Mouse (Mus musculus) neural tube, embryonic 15.5 days (tissue): Measurements from ENCODE around the gene Cort. TPM values are rescaled to one million over a fixed set of nuclear protein-coding genes. Genes with fewer than 3 reads are reported as not detected.
A peak's percentile ranks its signal among the peaks of the same experiment; 100 is the strongest.

Source experiments
- ATAC-seq: fragments of 200-750 bp; cut with Nextera tagmentation; 2 replicates; pipeline ENCODE4 v1.8.0; 2017; ENCODE audit warnings: mild to moderate bottlenecking, moderate TSS enrichment, moderate library complexity; ENCODE audit not compliant: low FRiP score
- H3K27ac ChIP-seq: fragments of 300-500 bp; sonication (generic); replicated peaks from 2 replicates; pipeline ENCODE4 v1.5.1; 2015; ENCODE audit warnings: mild to moderate bottlenecking, inconsistent platforms
- H3K27me3 ChIP-seq: fragments of 300-500 bp; sonication (generic); replicated peaks from 2 replicates; pipeline ENCODE4 v1.6.1; 2015; ENCODE audit warnings: inconsistent platforms
- H3K36me3 ChIP-seq: fragments of 300-500 bp; sonication (generic); 2 replicates; pipeline ENCODE4 v1.6.1; 2015; ENCODE audit warnings: inconsistent platforms
- H3K4me1 ChIP-seq: fragments of 300-500 bp; sonication (generic); 2 replicates; pipeline ENCODE4 v1.6.1; 2015; ENCODE audit warnings: inconsistent platforms
- H3K4me2 ChIP-seq: fragments of 300-500 bp; sonication (generic); 2 replicates; pipeline ENCODE4 v1.6.1; 2015; ENCODE audit warnings: inconsistent platforms, mild to moderate bottlenecking, moderate library complexity
- H3K4me3 ChIP-seq: fragments of 300-500 bp; sonication (generic); replicated peaks from 2 replicates; pipeline ENCODE4 v1.5.1; 2015; ENCODE audit warnings: mild to moderate bottlenecking, inconsistent platforms
- H3K9ac ChIP-seq: fragments of 300-500 bp; sonication (generic); replicated peaks from 2 replicates; pipeline ENCODE4 v1.6.1; 2015; ENCODE audit warnings: mild to moderate bottlenecking, inconsistent platforms
- H3K9me3 ChIP-seq: fragments of 300-500 bp; sonication (generic); replicated peaks from 2 replicates; pipeline ENCODE4 v1.6.1; 2016; ENCODE audit warnings: inconsistent platforms
- WGBS: fragments of 180-500 bp; shearing (Covaris S2); methylation state at CpG from one replicate; pipeline ENCODE4 v1.1.7; 2015; ENCODE audit warnings: mixed read lengths; 5-methylcytosine and 5-hydroxymethylcytosine counted together
- polyA plus RNA-seq: library from polyadenylated mRNA; unstranded; fragments of >200 nt; fragmentation: Nextera tagmentation; extraction: Ambion mirVana; gene quantifications from 2 replicates; pipeline ENCODE4 v1.2.1, GENCODE M21; 2015

Cort gene
- polyA plus RNA-seq, 1 experiment from 2014 or later, result not detected

DNA sequence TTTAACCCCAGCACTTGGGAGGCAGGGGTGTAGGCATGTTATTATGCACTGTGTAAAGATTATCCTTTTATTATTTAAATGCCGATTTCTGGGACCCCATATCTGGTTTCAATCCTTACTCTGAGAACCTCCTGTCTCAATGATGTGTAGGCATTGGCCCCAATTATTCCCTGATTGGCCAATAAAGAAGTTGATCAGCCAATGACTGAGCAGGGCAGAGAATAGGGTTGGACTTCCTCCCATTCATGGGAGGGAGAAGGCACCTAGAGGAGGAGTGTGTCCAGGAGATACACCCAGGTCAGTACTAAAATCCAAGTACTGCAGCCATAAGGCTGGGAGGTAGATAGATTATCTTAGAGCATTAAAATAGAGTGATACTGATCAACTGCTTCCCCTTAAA lies 36.6 kb upstream of the Cort start:
- no peak for ATAC-seq
- Histone ChIP-seq H3K36me3 (peaks cover 46% of the 10 kb centered on the region), H3K4me3 (no peak overlapping the region), H3K4me1 (peaks cover 31% of the 10 kb centered on the region), H3K27ac (no peak overlapping the region), H3K4me2 (no peak overlapping the region), H3K9ac (no peak overlapping the region), H3K9me3 (no peaks in the 10 kb centered on the region), H3K27me3 (no peaks in the 10 kb centered on the region)
- WGBS, result 66% methylated on average over 1 of the region's 1 CpGs

- Histone ChIP-seq H3K27me3 (no peaks in the 10 kb centered on the region), H3K4me3 (no peak overlapping the region), H3K9ac (no peak overlapping the region), H3K9me3 (no peaks in the 10 kb centered on the region), H3K36me3 (peaks cover 66% of the 10 kb centered on the region), H3K4me1 (peaks cover 28% of the 10 kb centered on the region), H3K4me2 (no peak overlapping the region), H3K27ac (no peak overlapping the region)
- ATAC-seq, result no peak
- 96% methylated on average over 6 of the region's 6 CpGs for WGBS
Measured at GRCm38 (mm10) chr4:149161166-149161565, 34.6 kb upstream of the Cort start.

DNA sequence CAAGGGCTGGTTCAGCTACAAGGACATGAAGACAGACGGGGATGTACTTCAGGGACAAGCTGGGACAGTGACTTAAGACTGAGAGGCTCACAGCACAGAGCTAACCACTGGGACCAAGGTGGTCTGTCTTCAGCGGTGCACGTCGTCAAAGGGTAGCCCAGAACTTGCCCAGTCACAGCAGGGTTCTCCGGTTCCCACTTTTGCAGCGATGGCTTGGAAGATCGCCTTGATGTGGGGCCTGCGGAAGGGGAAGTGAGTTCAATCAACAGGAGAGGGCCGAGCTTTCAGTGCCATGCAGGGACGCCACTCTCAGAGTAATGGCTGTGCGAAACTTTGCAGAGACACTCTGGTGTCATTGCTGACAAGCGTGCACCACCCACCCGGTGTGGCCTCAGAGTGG lies 33.3 kb upstream of the Cort start:
- Histone ChIP-seq H3K9ac (no peak overlapping the region), H3K4me3 (no peak overlapping the region), H3K4me2 (no peak overlapping the region), H3K27ac (no peak overlapping the region), H3K27me3 (no peaks in the 10 kb centered on the region), H3K4me1 (peaks cover 16% of the 10 kb centered on the region), H3K36me3 (peaks cover 78% of the 10 kb centered on the region), H3K9me3 (no peaks in the 10 kb centered on the region)
- no peak for ATAC-seq
- WGBS, result 93% methylated on average over 13 of the region's 13 CpGs

- no peak overlapping the region for H3K27ac ChIP-seq
- H3K4me1 ChIP-seq, result peaks cover 10% of the 10 kb centered on the region
- no peaks in the 10 kb centered on the region for H3K9me3 ChIP-seq
- H3K4me3 ChIP-seq, result no peak overlapping the region
- H3K9ac ChIP-seq, result no peak overlapping the region
- H3K27me3 ChIP-seq, result no peaks in the 10 kb centered on the region
- H3K36me3 ChIP-seq, result peaks cover 85% of the 10 kb centered on the region
- WGBS, result 88% methylated on average over 2 of the region's 2 CpGs
- H3K4me2 ChIP-seq, result no peak overlapping the region
- ATAC-seq, result no peak
Measured at GRCm38 (mm10) chr4:149159203-149159602, 32.6 kb upstream of the Cort start.

GRCm38 (mm10) chr4:149157415-149157973 lies 30.9 kb upstream of the Cort start:
- Histone ChIP-seq H3K9me3 (no peaks in the 10 kb centered on the region), H3K27ac (no peak overlapping the region), H3K27me3 (no peaks in the 10 kb centered on the region), H3K36me3 (peaks cover 96% of the 10 kb centered on the region), H3K4me2 (no peak overlapping the region), H3K4me3 (no peak overlapping the region), H3K9ac (no peak overlapping the region), H3K4me1 (no peaks in the 10 kb centered on the region)
- ATAC-seq, result no peak
- WGBS, result 55% methylated on average over 8 of the region's 8 CpGs

- no peak overlapping the region for H3K4me3 ChIP-seq
- 95% methylated on average over 6 of the region's 6 CpGs for WGBS
- H3K27me3 ChIP-seq, result no peaks in the 10 kb centered on the region
- no peaks in the 10 kb centered on the region for H3K9me3 ChIP-seq
- H3K36me3 ChIP-seq, result peaks cover 98% of the 10 kb centered on the region
- ATAC-seq, result no peak
- H3K4me2 ChIP-seq, result no peak overlapping the region
- H3K4me1 ChIP-seq, result no peaks in the 10 kb centered on the region
- no peak overlapping the region for H3K27ac ChIP-seq
- no peak overlapping the region for H3K9ac ChIP-seq
Measured at GRCm38 (mm10) chr4:149155711-149156110, 29.1 kb upstream of the Cort start.

DNA sequence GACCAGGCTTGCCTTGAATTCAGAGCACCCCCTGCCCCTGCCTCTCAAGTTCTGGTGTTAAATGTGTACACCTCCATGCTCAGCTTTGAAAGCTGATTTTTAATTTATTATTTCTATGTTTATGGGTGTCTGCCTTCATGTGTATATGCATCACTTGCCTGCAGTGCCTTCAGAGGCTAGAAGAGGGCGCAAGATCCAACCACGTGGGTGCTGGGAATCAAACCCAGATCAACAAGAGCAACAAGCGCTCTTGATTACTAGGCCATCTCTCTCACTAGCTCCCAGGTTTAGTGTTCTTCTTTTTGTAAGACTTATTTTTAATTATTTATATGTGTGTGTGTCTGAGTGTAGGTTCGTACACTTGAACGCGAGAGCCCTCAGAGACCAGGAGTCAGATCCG lies 28.3 kb upstream of the Cort start:
- Histone ChIP-seq H3K27ac (no peak overlapping the region), H3K36me3 (peaks cover 98% of the 10 kb centered on the region), H3K4me2 (no peak overlapping the region), H3K27me3 (no peaks in the 10 kb centered on the region), H3K4me3 (no peak overlapping the region), H3K9me3 (no peaks in the 10 kb centered on the region), H3K9ac (no peak overlapping the region), H3K4me1 (no peaks in the 10 kb centered on the region)
- ATAC-seq, result no peak
- WGBS, result 98% methylated on average over 7 of the region's 7 CpGs

GRCm38 (mm10) chr4:149150721-149151120 lies 24.2 kb upstream of the Cort start:
- Histone ChIP-seq H3K9ac (no peak overlapping the region), H3K27me3 (no peaks in the 10 kb centered on the region), H3K27ac (no peak overlapping the region), H3K9me3 (no peaks in the 10 kb centered on the region), H3K4me2 (no peak overlapping the region), H3K36me3 (peaks cover 66% of the 10 kb centered on the region), H3K4me3 (no peak overlapping the region), H3K4me1 (no peaks in the 10 kb centered on the region)
- 96% methylated on average over 11 of the region's 11 CpGs for WGBS
- no peak for ATAC-seq

- no peak overlapping the region for H3K4me3 ChIP-seq
- H3K27ac ChIP-seq, result 0 out of 2 replicates have a peak overlapping the region, but pooled peaks have one; percentile 23
- H3K9me3 ChIP-seq, result no peaks in the 10 kb centered on the region
- 84% methylated on average over 11 of the region's 11 CpGs for WGBS
- H3K4me2 ChIP-seq, result no peak overlapping the region
- no peaks in the 10 kb centered on the region for H3K4me1 ChIP-seq
- H3K9ac ChIP-seq, result no peak overlapping the region
- ATAC-seq, result no peak
- H3K36me3 ChIP-seq, result peaks cover 62% of the 10 kb centered on the region
- H3K27me3 ChIP-seq, result no peaks in the 10 kb centered on the region
Measured at GRCm38 (mm10) chr4:149150256-149150655, 23.7 kb upstream of the Cort start.

GRCm38 (mm10) chr4:149149611-149150010 lies 23.0 kb upstream of the Cort start:
- WGBS, result 70% methylated on average over 7 of the region's 7 CpGs
- H3K27ac ChIP-seq, result peak overlapping the region; percentile 37
- no peaks in the 10 kb centered on the region for H3K27me3 ChIP-seq

DNA sequence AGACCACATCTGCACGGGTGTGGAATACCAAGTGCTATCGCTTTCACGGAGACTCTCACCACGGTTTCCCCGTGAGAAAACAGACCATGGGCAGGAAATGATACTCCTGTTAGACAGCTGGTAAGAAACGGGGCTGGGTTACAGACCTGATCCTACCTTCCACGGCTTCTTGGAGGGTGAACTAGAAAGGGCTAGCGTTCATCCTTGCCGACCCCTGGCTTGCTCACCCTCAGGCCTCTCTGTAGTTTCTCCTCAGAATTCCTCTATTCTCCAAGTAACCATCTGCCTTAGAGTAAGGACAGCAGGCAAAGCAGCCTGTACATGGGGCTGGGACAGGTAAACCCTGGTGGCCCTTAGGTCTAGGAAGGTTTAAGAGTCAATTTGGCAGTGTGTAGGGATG lies 22.6 kb upstream of the Cort start:
- no peaks in the 10 kb centered on the region for H3K9me3 ChIP-seq
- no peak for ATAC-seq
- no peak overlapping the region for H3K4me2 ChIP-seq
- H3K36me3 ChIP-seq, result peaks cover 52% of the 10 kb centered on the region
- no peak overlapping the region for H3K9ac ChIP-seq
- peak overlapping the region; percentile 37 for H3K27ac ChIP-seq
- H3K27me3 ChIP-seq, result no peaks in the 10 kb centered on the region
- H3K4me1 ChIP-seq, result 0 out of 2 replicates have a peak, but pooled peaks cover 3% of the 10 kb centered on the region
- WGBS, result 84% methylated on average over 9 of the region's 9 CpGs
- no peak overlapping the region for H3K4me3 ChIP-seq

More at GRCm38 (mm10) chr4:149149611-149150010, 23.0 kb upstream of the Cort start:
- Histone ChIP-seq H3K36me3 (peaks cover 56% of the 10 kb centered on the region), H3K4me2 (no peak overlapping the region), H3K4me1 (0 out of 2 replicates have a peak, but pooled peaks cover 1% of the 10 kb centered on the region), H3K4me3 (no peak overlapping the region), H3K9ac (no peak overlapping the region), H3K9me3 (no peaks in the 10 kb centered on the region)
- no peak for ATAC-seq

GRCm38 (mm10) chr4:149148084-149148483 lies 21.5 kb upstream of the Cort start:
- WGBS, result 82% methylated on average over 4 of the region's 4 CpGs

More at GRCm38 (mm10) chr4:149148084-149148483, 21.5 kb upstream of the Cort start:
- Histone ChIP-seq H3K27ac (no peak overlapping the region), H3K4me2 (no peak overlapping the region), H3K4me3 (no peak overlapping the region), H3K27me3 (no peaks in the 10 kb centered on the region), H3K9me3 (no peaks in the 10 kb centered on the region), H3K4me1 (0 out of 2 replicates have a peak, but pooled peaks cover 3% of the 10 kb centered on the region), H3K36me3 (peaks cover 40% of the 10 kb centered on the region), H3K9ac (no peak overlapping the region)
- no peak for ATAC-seq
